Mouse (Mus musculus) embryonic facial prominence, embryonic 12.5 days (tissue): ENCODE results near the gene Abcc8. TPM values are rescaled to one million over a fixed set of nuclear protein-coding genes. Genes with fewer than 3 reads are reported as not detected.

Experiments used
- ATAC-seq: fragments of 200-750 bp; cut with Nextera tagmentation; 2 replicates; pipeline ENCODE4 v1.8.0; 2017; ENCODE audit not compliant: insufficient number of reproducible peaks, insufficient read depth, low FRiP score, low TSS enrichment
- H3K27ac ChIP-seq: fragments of 300-500 bp; sonication (generic); 2 replicates; pipeline ENCODE4 v1.5.1; 2016; ENCODE audit warnings: mild to moderate bottlenecking
- H3K27me3 ChIP-seq: fragments of 300-500 bp; sonication (generic); 2 replicates; pipeline ENCODE4 v1.6.1; 2016; ENCODE audit warnings: mild to moderate bottlenecking, moderate library complexity
- H3K36me3 ChIP-seq: fragments of 300-500 bp; sonication (generic); 2 replicates; pipeline ENCODE4 v1.6.1; 2016; ENCODE audit warnings: mild to moderate bottlenecking
- H3K4me1 ChIP-seq: fragments of 300-500 bp; sonication (generic); 2 replicates; pipeline ENCODE4 v1.6.1; 2016
- H3K4me2 ChIP-seq: fragments of 300-500 bp; sonication (generic); replicated peaks from 2 replicates; pipeline ENCODE4 v1.6.1; 2016; ENCODE audit warnings: mild to moderate bottlenecking, moderate library complexity
- H3K4me3 ChIP-seq: fragments of 300-500 bp; sonication (generic); 2 replicates; pipeline ENCODE4 v1.5.1; 2016; ENCODE audit warnings: mild to moderate bottlenecking
- H3K9ac ChIP-seq: fragments of 300-500 bp; sonication (generic); 2 replicates; pipeline ENCODE4 v1.6.1; 2016; ENCODE audit warnings: mild to moderate bottlenecking, moderate library complexity
- H3K9me3 ChIP-seq: fragments of 300-500 bp; sonication (generic); 2 replicates; pipeline ENCODE4 v1.6.1; 2016; ENCODE audit warnings: mild to moderate bottlenecking, moderate library complexity
- WGBS: fragments of 180-500 bp; shearing (Covaris S2); methylation state at CpG from one replicate; pipeline ENCODE4 v1.1.7; 2016; 5-methylcytosine and 5-hydroxymethylcytosine counted together
- polyA plus RNA-seq: library from polyadenylated mRNA; unstranded; fragments of >200 nt; fragmentation: Nextera tagmentation; extraction: Ambion mirVana; gene quantifications from 2 replicates; pipeline ENCODE4 v1.2.1, GENCODE M21; 2016

The Abcc8 gene
- polyA plus RNA-seq, 1 experiment from 2014 or later, result 0.93 TPM

DNA sequence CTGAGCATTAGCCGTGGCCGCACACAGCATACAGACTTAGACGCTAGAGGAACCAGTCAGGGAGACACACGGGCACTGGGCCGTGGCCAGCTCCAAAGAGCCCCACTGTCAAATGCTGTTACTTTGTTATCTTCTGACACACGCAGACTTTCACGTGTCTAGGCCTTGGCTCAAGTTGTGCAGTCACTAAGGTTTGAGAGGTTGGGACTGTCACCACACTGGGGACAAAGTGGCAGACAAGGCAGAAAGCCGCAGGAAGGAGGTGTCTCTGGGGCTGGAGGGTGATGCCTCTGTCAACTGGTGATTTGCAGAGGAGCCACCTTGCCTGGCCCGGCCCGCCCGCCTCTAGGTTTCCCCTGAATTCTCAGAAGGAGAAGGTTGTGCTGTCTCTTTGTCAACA, 54.5 kb downstream of the Abcc8 start:
- no peak for ATAC-seq
- H3K4me3 ChIP-seq, result no peak overlapping the region
- H3K9me3 ChIP-seq, result no peaks in the 10 kb centered on the region
- no peak overlapping the region for H3K27ac ChIP-seq
- WGBS, result 84% methylated on average over 11 of the region's 11 CpGs
- H3K27me3 ChIP-seq, result no peaks in the 10 kb centered on the region
- no peaks in the 10 kb centered on the region for H3K4me1 ChIP-seq
- no peak overlapping the region for H3K9ac ChIP-seq
- no peak overlapping the region for H3K4me2 ChIP-seq
- H3K36me3 ChIP-seq, result no peaks in the 10 kb centered on the region

GRCm38 (mm10) chr7:46124460-46124859, 55.4 kb downstream of the Abcc8 start:
- 74% methylated on average over 6 of the region's 6 CpGs for WGBS
- H3K27ac ChIP-seq, result no peak overlapping the region
- no peak overlapping the region for H3K9ac ChIP-seq
- H3K4me3 ChIP-seq, result no peak overlapping the region
- ATAC-seq, result no peak
- H3K36me3 ChIP-seq, result no peaks in the 10 kb centered on the region
- no peak overlapping the region for H3K4me2 ChIP-seq
- no peaks in the 10 kb centered on the region for H3K4me1 ChIP-seq
- H3K27me3 ChIP-seq, result no peaks in the 10 kb centered on the region
- no peaks in the 10 kb centered on the region for H3K9me3 ChIP-seq

- no peaks in the 10 kb centered on the region for H3K27me3 ChIP-seq
- no peak overlapping the region for H3K4me2 ChIP-seq
- 29% methylated on average over 4 of the region's 4 CpGs for WGBS
- no peaks in the 10 kb centered on the region for H3K36me3 ChIP-seq
- no peak overlapping the region for H3K27ac ChIP-seq
- H3K4me3 ChIP-seq, result no peak overlapping the region
- H3K9ac ChIP-seq, result no peak overlapping the region
- no peak for ATAC-seq
- no peaks in the 10 kb centered on the region for H3K9me3 ChIP-seq
- H3K4me1 ChIP-seq, result no peaks in the 10 kb centered on the region
Measured at GRCm38 (mm10) chr7:46122964-46123363, 56.9 kb downstream of the Abcc8 start.

- WGBS, result 88% methylated on average over 16 of the region's 16 CpGs
- no peaks in the 10 kb centered on the region for H3K36me3 ChIP-seq
- no peaks in the 10 kb centered on the region for H3K9me3 ChIP-seq
- no peaks in the 10 kb centered on the region for H3K27me3 ChIP-seq
- ATAC-seq, result no peak
- no peak overlapping the region for H3K9ac ChIP-seq
- no peak overlapping the region for H3K27ac ChIP-seq
- no peak overlapping the region for H3K4me3 ChIP-seq
- H3K4me2 ChIP-seq, result no peak overlapping the region
- peaks cover 16% of the 10 kb centered on the region for H3K4me1 ChIP-seq
Measured at GRCm38 (mm10) chr7:46117035-46117434, 62.8 kb downstream of the Abcc8 start.

GRCm38 (mm10) chr7:46116118-46116581, 63.7 kb downstream of the Abcc8 start:
- H3K4me1 ChIP-seq, result peaks cover 16% of the 10 kb centered on the region
- no peaks in the 10 kb centered on the region for H3K36me3 ChIP-seq
- no peaks in the 10 kb centered on the region for H3K27me3 ChIP-seq
- ATAC-seq, result no peak
- no peaks in the 10 kb centered on the region for H3K9me3 ChIP-seq
- no peak overlapping the region for H3K4me3 ChIP-seq
- H3K9ac ChIP-seq, result no peak overlapping the region
- WGBS, result 40% methylated on average over 10 of the region's 10 CpGs
- no peak overlapping the region for H3K27ac ChIP-seq
- no peak overlapping the region for H3K4me2 ChIP-seq

GRCm38 (mm10) chr7:46113435-46113834, 66.4 kb downstream of the Abcc8 start:
- Histone ChIP-seq H3K36me3 (no peaks in the 10 kb centered on the region), H3K27me3 (no peaks in the 10 kb centered on the region), H3K9me3 (no peaks in the 10 kb centered on the region), H3K4me2 (no peak overlapping the region), H3K4me1 (peaks cover 16% of the 10 kb centered on the region), H3K27ac (no peak overlapping the region), H3K9ac (no peak overlapping the region), H3K4me3 (no peak overlapping the region)
- ATAC-seq, result no peak
- WGBS, result 61% methylated on average over 3 of the region's 3 CpGs

DNA sequence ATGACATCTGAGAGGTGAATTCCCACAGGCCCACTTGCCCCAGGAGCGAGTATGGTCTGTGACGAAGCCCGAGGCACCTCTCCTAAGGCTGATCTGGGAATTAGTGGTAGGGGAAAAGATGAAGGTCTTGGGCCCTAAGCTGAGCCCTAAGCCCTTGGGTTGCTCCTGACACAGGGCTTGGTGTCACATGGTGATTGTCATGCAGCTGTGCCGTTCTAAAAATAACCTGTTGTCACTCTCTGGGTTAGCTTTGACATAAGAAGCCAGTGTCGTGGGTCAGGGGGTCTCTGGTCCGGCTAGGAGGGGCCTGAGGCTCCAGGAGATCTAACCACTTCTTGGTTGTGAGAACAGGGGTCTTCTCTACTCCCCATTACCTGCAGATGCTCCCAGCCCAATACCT, 67.9 kb downstream of the Abcc8 start:
- H3K36me3 ChIP-seq, result no peaks in the 10 kb centered on the region
- 54% methylated on average over 6 of the region's 6 CpGs for WGBS
- no peak overlapping the region for H3K4me3 ChIP-seq
- no peak overlapping the region for H3K4me2 ChIP-seq
- ATAC-seq, result no peak
- H3K27me3 ChIP-seq, result no peaks in the 10 kb centered on the region
- no peak overlapping the region for H3K9ac ChIP-seq
- H3K27ac ChIP-seq, result no peak overlapping the region
- peaks cover 16% of the 10 kb centered on the region for H3K4me1 ChIP-seq
- H3K9me3 ChIP-seq, result no peaks in the 10 kb centered on the region

GRCm38 (mm10) chr7:46111212-46111817, 68.5 kb downstream of the Abcc8 start:
- no peak for ATAC-seq
- Histone ChIP-seq H3K9ac (no peak overlapping the region), H3K4me2 (no peak overlapping the region), H3K4me1 (peaks cover 13% of the 10 kb centered on the region), H3K9me3 (no peaks in the 10 kb centered on the region), H3K27me3 (no peaks in the 10 kb centered on the region), H3K4me3 (no peak overlapping the region), H3K27ac (no peak overlapping the region), H3K36me3 (no peaks in the 10 kb centered on the region)
- WGBS, result 85% methylated on average over 15 of the region's 15 CpGs

GRCm38 (mm10) chr7:46110079-46110478, 69.8 kb downstream of the Abcc8 start:
- H3K27me3 ChIP-seq, result no peaks in the 10 kb centered on the region
- H3K36me3 ChIP-seq, result no peaks in the 10 kb centered on the region
- no peak overlapping the region for H3K4me3 ChIP-seq
- H3K9me3 ChIP-seq, result no peaks in the 10 kb centered on the region
- no peak for ATAC-seq
- no peak overlapping the region for H3K9ac ChIP-seq
- 83% methylated on average over 3 of the region's 3 CpGs for WGBS
- H3K27ac ChIP-seq, result no peak overlapping the region
- no peak overlapping the region for H3K4me2 ChIP-seq
- peaks cover 8% of the 10 kb centered on the region; the same call in 1 of the 2 replicates for H3K4me1 ChIP-seq

GRCm38 (mm10) chr7:46105484-46105883, 74.3 kb downstream of the Abcc8 start:
- no peak overlapping the region for H3K4me2 ChIP-seq

DNA sequence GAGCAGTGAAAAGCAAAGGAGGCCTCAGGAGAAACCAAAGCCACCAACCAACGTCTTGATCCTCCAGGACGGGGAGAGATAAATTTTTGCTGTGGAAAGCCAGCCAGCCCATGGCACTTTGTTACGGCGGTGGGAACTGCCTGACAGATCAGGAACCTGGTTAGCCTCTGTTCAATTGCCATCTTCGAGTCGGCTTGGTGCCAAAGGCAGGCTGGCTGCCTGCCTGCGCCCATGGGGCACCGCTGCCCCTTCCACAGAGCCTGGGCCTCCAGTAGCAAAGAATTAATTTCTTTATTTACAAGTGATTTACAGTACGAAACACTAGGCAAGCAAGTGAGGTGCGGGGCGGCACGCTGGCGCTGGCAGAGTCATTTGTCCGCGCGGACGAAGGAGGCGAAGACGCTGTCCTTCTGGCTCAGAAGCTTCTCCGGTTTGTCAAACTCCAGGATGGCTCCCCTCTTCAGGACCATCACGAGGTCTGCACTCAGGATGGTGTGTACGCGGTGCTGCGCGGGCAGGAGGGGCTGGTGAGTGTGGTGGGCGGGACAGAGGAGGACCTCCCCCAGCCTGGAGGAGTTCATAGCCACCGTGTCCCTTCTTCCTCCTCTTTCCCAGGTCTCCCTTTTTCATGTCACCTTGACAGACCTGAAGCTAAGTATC, 75.4 kb downstream of the Abcc8 start:
- Histone ChIP-seq H3K9me3 (no peaks in the 10 kb centered on the region), H3K4me2 (no peak overlapping the region), H3K4me1 (no peaks in the 10 kb centered on the region), H3K27ac (no peak overlapping the region), H3K4me3 (no peak overlapping the region), H3K36me3 (no peaks in the 10 kb centered on the region), H3K9ac (no peak overlapping the region), H3K27me3 (peaks cover 12% of the 10 kb centered on the region)
- WGBS, result 86% methylated on average over 27 of the region's 27 CpGs
- ATAC-seq, result no peak

More at GRCm38 (mm10) chr7:46105484-46105883, 74.3 kb downstream of the Abcc8 start:
- Histone ChIP-seq H3K36me3 (no peaks in the 10 kb centered on the region), H3K27ac (no peak overlapping the region), H3K9me3 (no peaks in the 10 kb centered on the region), H3K27me3 (peaks cover 1% of the 10 kb centered on the region; the same call in 1 of the 2 replicates), H3K4me3 (no peak overlapping the region), H3K4me1 (no peaks in the 10 kb centered on the region), H3K9ac (no peak overlapping the region)
- WGBS, result 84% methylated on average over 7 of the region's 7 CpGs
- ATAC-seq, result no peak

DNA sequence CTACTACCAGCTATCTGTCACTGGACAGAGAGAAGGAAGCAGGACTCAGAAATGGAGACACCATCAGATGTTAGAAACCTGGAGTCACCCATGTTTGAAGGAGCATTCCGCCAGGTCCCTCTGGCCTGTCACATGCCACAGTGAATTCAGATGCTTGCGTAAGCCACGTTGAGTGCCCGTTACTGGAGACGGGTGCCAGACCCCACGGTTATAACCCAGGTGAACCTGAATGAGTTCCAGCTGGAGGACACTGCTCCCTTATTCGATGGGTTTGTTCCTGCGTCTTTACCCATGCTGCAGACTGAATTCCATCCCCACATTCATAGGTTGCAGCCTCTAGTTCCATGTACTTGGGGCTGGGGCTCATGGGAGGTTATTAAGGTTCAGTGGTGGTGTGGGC, 76.1 kb downstream of the Abcc8 start:
- Histone ChIP-seq H3K9me3 (no peaks in the 10 kb centered on the region), H3K36me3 (no peaks in the 10 kb centered on the region), H3K4me1 (no peaks in the 10 kb centered on the region), H3K27ac (no peak overlapping the region), H3K27me3 (peaks cover 17% of the 10 kb centered on the region), H3K4me2 (no peak overlapping the region), H3K4me3 (no peak overlapping the region), H3K9ac (no peak overlapping the region)
- WGBS, result 80% methylated on average over 8 of the region's 8 CpGs
- no peak for ATAC-seq
